Mouse (Mus musculus) liver, embryonic 14.5 days (tissue): ENCODE measurements around the gene Hint1. TPM values are rescaled to one million over a fixed set of nuclear protein-coding genes. Genes with fewer than 3 reads are reported as not detected.
"Not testable (repeated sequence)": the region's sequence is repeated elsewhere in the genome, so short reads cannot be mapped to it uniquely, and the experiment has no call there.

Experiments
- ATAC-seq: fragments of 200-750 bp; cut with Nextera tagmentation; 2 replicates; pipeline ENCODE4 v1.8.0; 2017; ENCODE audit warnings: moderate number of reproducible peaks, mild to moderate bottlenecking, moderate library complexity; ENCODE audit not compliant: insufficient read depth
- DNase-seq, 3 experiments: peaks; one replicate each; pipeline ENCODE4 v3.0.0-alpha.2; 2012 to 2013; ENCODE audit warnings: low read depth in 3 of 3, low spot score in 3 of 3
- H3K27ac ChIP-seq: fragments of 300-500 bp; sonication (generic); 2 replicates; pipeline ENCODE4 v1.5.1; 2014; ENCODE audit warnings: moderate library complexity, mild to moderate bottlenecking, control low read depth, inconsistent platforms
- H3K27me3 ChIP-seq: fragments of 300-500 bp; sonication (generic); 2 replicates; pipeline ENCODE4 v1.6.1; 2014; ENCODE audit warnings: mild to moderate bottlenecking, low read length, moderate library complexity; ENCODE audit not compliant: control insufficient read depth, insufficient read depth
- H3K36me3 ChIP-seq: fragments of 300-500 bp; sonication (generic); replicated peaks from 2 replicates; pipeline ENCODE4 v1.6.1; 2014; ENCODE audit warnings: low read depth; ENCODE audit not compliant: control insufficient read depth, insufficient read depth
- H3K4me1 ChIP-seq, 2 experiments: fragments of 200-500 bp in 1 of 2; fragments of 300-500 bp in 1 of 2; sonication (generic) in 1 of 2; replicated peaks; 2 replicates each; pipeline ENCODE4 v1.6.1; 2012 to 2014; ENCODE audit warnings: antibody characterized with exemption in 1 of 2, inconsistent platforms in 1 of 2, low read length in 1 of 2; ENCODE audit not compliant: control insufficient read depth in 2 of 2, insufficient read depth in 2 of 2
- H3K4me2 ChIP-seq: fragments of 300-500 bp; sonication (generic); 2 replicates; pipeline ENCODE4 v1.6.1; 2014; ENCODE audit warnings: low read depth, mild to moderate bottlenecking, control low read depth, moderate library complexity
- H3K4me3 ChIP-seq, 2 experiments: fragments of 200-500 bp in 1 of 2; fragments of 300-500 bp in 1 of 2; sonication (generic) in 1 of 2; 2 replicates each; pipeline ENCODE4 v1.5.1; 2012 to 2014; ENCODE audit warnings: low read depth in 2 of 2, low read length in 2 of 2, mild to moderate bottlenecking in 2 of 2, control low read depth in 1 of 2, inconsistent platforms in 1 of 2, moderate library complexity in 1 of 2; ENCODE audit not compliant: insufficient read depth in 1 of 2
- H3K9ac ChIP-seq: fragments of 300-500 bp; sonication (generic); replicated peaks from 2 replicates; pipeline ENCODE4 v1.6.1; 2014; ENCODE audit warnings: mild to moderate bottlenecking, control low read depth, moderate library complexity
- H3K9me3 ChIP-seq: fragments of 300-500 bp; sonication (generic); 2 replicates; pipeline ENCODE4 v1.6.1; 2016; ENCODE audit warnings: low read length, mixed read lengths; ENCODE audit not compliant: control insufficient read depth
- CTCF ChIP-seq: IDR thresholded peaks from 2 replicates; pipeline ENCODE4 v1.5.1; 2016; ENCODE audit warnings: antibody characterized with exemption, low read depth, control low read depth
- EP300 ChIP-seq: IDR thresholded peaks from 2 replicates; pipeline ENCODE4 v1.6.1; 2016; ENCODE audit warnings: antibody characterized with exemption, low read depth
- WGBS: fragments of 180-500 bp; shearing (Covaris S2); extraction: QIAGEN DNeasy Blood & Tissue Kit; methylation state at CpG from one replicate; pipeline ENCODE4 v1.1.7; 2014; ENCODE audit not compliant: insufficient replicate concordance; 5-methylcytosine and 5-hydroxymethylcytosine counted together
- polyA plus RNA-seq, 2 experiments: library from polyadenylated mRNA; depleted of rRNA in 1 of 2; stranded (reverse) in 1 of 2; unstranded in 1 of 2; fragments of >200 nt; fragmentation: Nextera tagmentation in 1 of 2; extraction: Ambion mirVana in 1 of 2; gene quantifications; 2 replicates each; pipeline versions ENCODE4 v1.2.1 to v1.2.3; 2012 to 2014

Hint1 gene
- polyA plus RNA-seq, 2 experiments: 330 to 509 TPM

GRCm38 (mm10) chr11:54892091-54892490 is 25.9 kb downstream of the Hint1 start:
- Histone ChIP-seq H3K36me3 (no peaks in the 10 kb centered on the region), H3K4me2 (no peak overlapping the region), H3K9ac (no peak overlapping the region), H3K4me3 (no peak overlapping the region), H3K27ac (no peak overlapping the region), H3K4me1 (no peaks in the 10 kb centered on the region; a peak in 1 of 4 replicates), H3K27me3 (no peaks in the 10 kb centered on the region), H3K9me3 (no peaks in the 10 kb centered on the region)
- 53% methylated on average over 7 of the region's 7 CpGs for WGBS
- TF ChIP-seq EP300 (no peak), CTCF (no peak)
- no peak for ATAC-seq
- no peak for DNase-seq

GRCm38 (mm10) chr11:54894589-54894988 is 28.4 kb downstream of the Hint1 start:
- Histone ChIP-seq H3K4me2 (no peak overlapping the region), H3K36me3 (no peaks in the 10 kb centered on the region), H3K9ac (no peak overlapping the region), H3K27me3 (no peaks in the 10 kb centered on the region), H3K4me1 (no peaks in the 10 kb centered on the region; a peak in 1 of 4 replicates), H3K27ac (no peak overlapping the region), H3K4me3 (no peak overlapping the region), H3K9me3 (no peaks in the 10 kb centered on the region)
- no peak for ATAC-seq
- 77% methylated on average over 9 of the region's 9 CpGs for WGBS
- TF ChIP-seq EP300: no peak
- no peak for TF ChIP-seq CTCF
- no peak for DNase-seq

GRCm38 (mm10) chr11:54896646-54897045 is 30.5 kb downstream of the Hint1 start:
- H3K27me3 ChIP-seq, H3K27ac ChIP-seq, H3K9ac ChIP-seq, H3K9me3 ChIP-seq, ATAC-seq, H3K4me2 ChIP-seq, H3K4me1 ChIP-seq, H3K4me3 ChIP-seq, H3K36me3 ChIP-seq, DNase-seq: not testable (repeated sequence)
- WGBS: 68% methylated on average over 3 of the region's 3 CpGs

- WGBS: 73% methylated on average over 5 of the region's 5 CpGs
- DNase-seq: no peak
- Histone ChIP-seq H3K27me3 (no peaks in the 10 kb centered on the region), H3K27ac (no peak overlapping the region), H3K4me2 (no peak overlapping the region), H3K9ac (no peak overlapping the region), H3K4me3 (no peak overlapping the region), H3K36me3 (no peaks in the 10 kb centered on the region), H3K9me3 (no peaks in the 10 kb centered on the region), H3K4me1 (peaks cover 0 to 3% of the 10 kb centered on the region in 2 experiments; a peak in 3 of 4 replicates)
- TF ChIP-seq EP300: no peak
- TF ChIP-seq CTCF: no peak
- ATAC-seq: no peak
Measured at GRCm38 (mm10) chr11:54897470-54897869, 31.3 kb downstream of the Hint1 start.

- ATAC-seq (no peak), DNase-seq (no peak)
- Histone ChIP-seq H3K4me2 (no peak overlapping the region), H3K4me3 (no peak overlapping the region), H3K27me3 (no peaks in the 10 kb centered on the region; the same call in 1 of the 2 replicates), H3K27ac (no peak overlapping the region), H3K9me3 (no peaks in the 10 kb centered on the region), H3K36me3 (no peaks in the 10 kb centered on the region), H3K9ac (no peak overlapping the region), H3K4me1 (peaks cover 0 to 7% of the 10 kb centered on the region in 2 experiments; a peak in 3 of 4 replicates)
- 53% methylated on average over 4 of the region's 4 CpGs for WGBS
- TF ChIP-seq EP300 (no peak), CTCF (no peak)
Measured at GRCm38 (mm10) chr11:54899657-54900056, 33.5 kb downstream of the Hint1 start.
